Mouse (Mus musculus): Measurements from ENCODE around the gene Tctex1d2.

DNA sequence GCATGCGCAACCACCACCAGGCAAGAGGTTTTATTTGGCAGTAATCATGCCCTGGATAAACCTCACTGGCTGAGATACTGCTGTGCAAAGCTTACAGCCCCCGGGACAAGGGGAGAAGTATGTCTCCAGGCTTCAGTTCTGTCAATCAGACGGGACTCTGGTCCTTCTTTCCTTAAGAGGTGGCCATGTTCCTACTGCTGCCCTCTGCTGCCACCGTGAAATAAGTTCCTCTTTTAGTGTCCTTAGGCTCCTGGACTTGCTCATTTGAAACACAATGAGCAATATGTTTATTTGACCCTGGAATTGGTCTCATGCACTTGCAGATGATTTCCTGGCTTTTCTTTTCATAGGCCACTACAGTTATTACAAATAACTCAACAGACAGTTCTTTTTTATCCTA is 41.0 kb downstream of the Tctex1d2 start:
- no peak for TF ChIP-seq CTCF (IDR thresholded peaks at IDR 0.05; ENCODE audit: extremely low read depth, insufficient read depth, low read length)
- TF ChIP-seq POLR2A (IDR thresholded peaks at IDR 0.05; ENCODE audit: extremely low read depth, insufficient read depth, low read length), result no peak
